Mouse (Mus musculus): ENCODE measurements around the gene Bcl2l12. TPM values are rescaled to one million over a fixed set of nuclear protein-coding genes. Genes with fewer than 3 reads are reported as not detected.

Bcl2l12 gene
- 2.0 and 2.6 TPM in 2 replicates for polyA plus RNA-seq (2021; fragmentation: Nextera tagmentation)
- long read RNA-seq, experiment 1, partial matches to known transcripts: 1 of 6 reads
- long read RNA-seq, experiment 1, other reads (novel, unspliced or antisense): 3 of 6 reads
- long read RNA-seq, experiment 2, partial matches to known transcripts: 0 of 4 reads
- long read RNA-seq, experiment 2, other reads (novel, unspliced or antisense): 0 of 4 reads

GRCm38 (mm10) chr7:44998501-44998955, at the start of gene Bcl2l12:
Gene Bcl2l12 (minus strand): TSS chr7:44998712.

GRCm38 (mm10) chr7:45017242-45018061, 18.9 kb upstream of the Bcl2l12 start, which contains the start of gene Rras:
Gene Rras (plus strand): TSS chr7:45017961.

GRCm38 (mm10) chr7:45015957-45016612, 17.6 kb upstream of the Bcl2l12 start, which contains the start of gene Scaf1:
Gene Scaf1 (minus strand): TSS chr7:45016363.

GRCm38 (mm10) chr7:44997231-44997939, 1.1 kb downstream of the Bcl2l12 start, which contains the start of gene Irf3:
Gene Irf3 (plus strand): TSS chr7:44997648.

GRCm38 (mm10) chr7:44986192-44986878, 12.2 kb downstream of the Bcl2l12 start, which contains the start of gene Prmt1:
Gene Prmt1 (minus strand): TSS chr7:44986568.

GRCm38 (mm10) chr7:44974383-44975116, 24.0 kb downstream of the Bcl2l12 start, which contains the start of gene Cpt1c:
Gene Cpt1c (minus strand): TSS chr7:44974851.

GRCm38 (mm10) chr7:44942904-44943303, 55.6 kb downstream of the Bcl2l12 start, which contains the start of gene Tsks:
Gene Tsks (plus strand): TSS chr7:44943204.

Other genes with a start within 250 kb of the Bcl2l12 start
- 0.18 and 0.42 TPM in 2 replicates for gene Zfp473, start 247.7 kb downstream of the Bcl2l12 start, polyA plus RNA-seq (2021; fragmentation: Nextera tagmentation)
- gene Nup62, start 182.6 kb downstream of the Bcl2l12 start, polyA plus RNA-seq (2021; fragmentation: Nextera tagmentation): 9.7 and 11.8 TPM in 2 replicates
- gene Il4i1, start 182.3 kb downstream of the Bcl2l12 start, polyA plus RNA-seq (2021; fragmentation: Nextera tagmentation): 0.51 and 1.0 TPM in 2 replicates
- gene Atf5, start 182.1 kb downstream of the Bcl2l12 start, polyA plus RNA-seq (2021; fragmentation: Nextera tagmentation): 0.93 and 2.1 TPM in 2 replicates
- gene Akt1s1, start 149.7 kb downstream of the Bcl2l12 start, polyA plus RNA-seq (2021; fragmentation: Nextera tagmentation): 31.0 and 50.0 TPM in 2 replicates
- gene Tbc1d17, start 149.6 kb downstream of the Bcl2l12 start, polyA plus RNA-seq (2021; fragmentation: Nextera tagmentation): 48.7 and 69.5 TPM in 2 replicates
- 25.1 and 38.7 TPM in 2 replicates for gene Pnkp, start 141.6 kb downstream of the Bcl2l12 start, polyA plus RNA-seq (2021; fragmentation: Nextera tagmentation)
- 120 and 523 TPM in 2 replicates for gene Ptov1, start 128.9 kb downstream of the Bcl2l12 start, polyA plus RNA-seq (2021; fragmentation: Nextera tagmentation)
- 114 and 117 TPM in 2 replicates for gene Med25, start 106.0 kb downstream of the Bcl2l12 start, polyA plus RNA-seq (2021; fragmentation: Nextera tagmentation)
- 11.3 and 12.2 TPM in 2 replicates for gene Fuz, start 102.6 kb downstream of the Bcl2l12 start, polyA plus RNA-seq (2021; fragmentation: Nextera tagmentation)
- gene Ap2a1, start 69.2 kb downstream of the Bcl2l12 start, polyA plus RNA-seq (2021; fragmentation: Nextera tagmentation): 27.8 and 116 TPM in 2 replicates
- gene Tsks, start 55.5 kb downstream of the Bcl2l12 start, polyA plus RNA-seq (2021; fragmentation: Nextera tagmentation): 0.91 and 0.97 TPM in 2 replicates
- gene Cpt1c, start 23.9 kb downstream of the Bcl2l12 start, polyA plus RNA-seq (2021; fragmentation: Nextera tagmentation): 48.7 and 54.3 TPM in 2 replicates
- 9.6 and 17.5 TPM in 2 replicates for gene Prmt1, start 12.1 kb downstream of the Bcl2l12 start, polyA plus RNA-seq (2021; fragmentation: Nextera tagmentation)
- gene Irf3, start 1.1 kb downstream of the Bcl2l12 start, polyA plus RNA-seq (2021; fragmentation: Nextera tagmentation): 11.6 and 14.6 TPM in 2 replicates
- gene Scaf1, start 17.7 kb upstream of the Bcl2l12 start, polyA plus RNA-seq (2021; fragmentation: Nextera tagmentation): 61.4 and 61.9 TPM in 2 replicates
- gene Rras, start 19.2 kb upstream of the Bcl2l12 start, polyA plus RNA-seq (2021; fragmentation: Nextera tagmentation): 5.0 and 5.8 TPM in 2 replicates
- 3.6 and 6.1 TPM in 2 replicates for gene Prr12, start 54.2 kb upstream of the Bcl2l12 start, polyA plus RNA-seq (2021; fragmentation: Nextera tagmentation)
- gene Nosip, start 63.7 kb upstream of the Bcl2l12 start, polyA plus RNA-seq (2021; fragmentation: Nextera tagmentation): 36.5 and 47.8 TPM in 2 replicates
- 11.7 and 12.1 TPM in 2 replicates for gene Prrg2, start 64.0 kb upstream of the Bcl2l12 start, polyA plus RNA-seq (2021; fragmentation: Nextera tagmentation)
- 9.5 and 14.4 TPM in 2 replicates for gene Rcn3, start 93.5 kb upstream of the Bcl2l12 start, polyA plus RNA-seq (2021; fragmentation: Nextera tagmentation)
- 26.0 and 28.5 TPM in 2 replicates for gene Fcgrt, start 105.1 kb upstream of the Bcl2l12 start, polyA plus RNA-seq (2021; fragmentation: Nextera tagmentation)
- gene Rps11, start 125.7 kb upstream of the Bcl2l12 start, polyA plus RNA-seq (2021; fragmentation: Nextera tagmentation): 1,227 and 1,374 TPM in 2 replicates
- gene Rpl13a, start 130.0 kb upstream of the Bcl2l12 start, polyA plus RNA-seq (2021; fragmentation: Nextera tagmentation): 2,046 and 2,172 TPM in 2 replicates
- gene Gm45713, start 137.5 kb upstream of the Bcl2l12 start, polyA plus RNA-seq (2021; fragmentation: Nextera tagmentation): 0.14 TPM in 1 of 2 replicates, not detected in the other
- gene Flt3l, start 137.7 kb upstream of the Bcl2l12 start, polyA plus RNA-seq (2021; fragmentation: Nextera tagmentation): 0.70 and 0.99 TPM in 2 replicates
- 37.8 and 48.3 TPM in 2 replicates for gene Pih1d1, start 155.6 kb upstream of the Bcl2l12 start, polyA plus RNA-seq (2021; fragmentation: Nextera tagmentation)
- 4.8 TPM in 2 replicates for gene Aldh16a1, start 155.9 kb upstream of the Bcl2l12 start, polyA plus RNA-seq (2021; fragmentation: Nextera tagmentation)
- gene Slc17a7, start 165.2 kb upstream of the Bcl2l12 start, polyA plus RNA-seq (2021; fragmentation: Nextera tagmentation): 45.6 and 104 TPM in 2 replicates
- gene Gfy, start 180.9 kb upstream of the Bcl2l12 start, polyA plus RNA-seq (2021; fragmentation: Nextera tagmentation): 0.05 TPM in 1 of 2 replicates, not detected in the other
- gene Pth2, start 182.3 kb upstream of the Bcl2l12 start, polyA plus RNA-seq (2021; fragmentation: Nextera tagmentation): not detected in 2 replicates
- gene Ccdc155, start 206.2 kb upstream of the Bcl2l12 start, polyA plus RNA-seq (2021; fragmentation: Nextera tagmentation): 3.6 and 4.4 TPM in 2 replicates
- 41.8 and 55.2 TPM in 2 replicates for gene Dkkl1, start 213.4 kb upstream of the Bcl2l12 start, polyA plus RNA-seq (2021; fragmentation: Nextera tagmentation)
- 0.40 and 2.1 TPM in 2 replicates for gene Tead2, start 217.0 kb upstream of the Bcl2l12 start, polyA plus RNA-seq (2021; fragmentation: Nextera tagmentation)
- gene Cd37, start 240.4 kb upstream of the Bcl2l12 start, polyA plus RNA-seq (2021; fragmentation: Nextera tagmentation): 9.9 and 10.6 TPM in 2 replicates
- 1.1 and 1.6 TPM in 2 replicates for gene Slc6a16, start 242.4 kb upstream of the Bcl2l12 start, polyA plus RNA-seq (2021; fragmentation: Nextera tagmentation)